Mouse (Mus musculus) midbrain, embryonic 11.5 days (tissue): Measurements from ENCODE around the gene Olfr1209. TPM values are rescaled to one million over a fixed set of nuclear protein-coding genes. Genes with fewer than 3 reads are reported as not detected.

Experiments
- ATAC-seq: fragments of 200-750 bp; cut with Nextera tagmentation; 2 replicates; pipeline ENCODE4 v1.8.0; 2017; ENCODE audit warnings: moderate TSS enrichment, moderate library complexity; ENCODE audit not compliant: low FRiP score
- DNase-seq: peaks from one replicate; pipeline ENCODE4 v3.0.0; 2015; ENCODE audit warnings: low spot score; ENCODE audit errors: missing footprints
- H3K27ac ChIP-seq: fragments of 300-500 bp; sonication (generic); 2 replicates; pipeline ENCODE4 v1.5.1; 2014; ENCODE audit warnings: low read depth, low read length
- H3K27me3 ChIP-seq: fragments of 300-500 bp; sonication (generic); 2 replicates; pipeline ENCODE4 v1.6.1; 2014; ENCODE audit warnings: mild to moderate bottlenecking, low read length, moderate library complexity, mixed read lengths; ENCODE audit not compliant: control insufficient read depth, insufficient read depth
- H3K36me3 ChIP-seq: fragments of 300-500 bp; sonication (generic); 2 replicates; pipeline ENCODE4 v1.6.1; 2014; ENCODE audit warnings: mild to moderate bottlenecking, low read length, moderate library complexity, mixed read lengths; ENCODE audit not compliant: control insufficient read depth, insufficient read depth
- H3K4me1 ChIP-seq: fragments of 300-500 bp; sonication (generic); 2 replicates; pipeline ENCODE4 v1.6.1; 2014; ENCODE audit warnings: low read length; ENCODE audit not compliant: control insufficient read depth, insufficient read depth
- H3K4me2 ChIP-seq: fragments of 300-500 bp; sonication (generic); 2 replicates; pipeline ENCODE4 v1.6.1; 2014; ENCODE audit warnings: mild to moderate bottlenecking, moderate library complexity
- H3K4me3 ChIP-seq: fragments of 300-500 bp; sonication (generic); 2 replicates; pipeline ENCODE4 v1.5.1; 2014; ENCODE audit warnings: low read depth, low read length
- H3K9ac ChIP-seq: fragments of 300-500 bp; sonication (generic); 2 replicates; pipeline ENCODE4 v1.6.1; 2014; ENCODE audit warnings: low read length
- H3K9me3 ChIP-seq: fragments of 300-500 bp; sonication (generic); 2 replicates; pipeline ENCODE4 v1.6.1; 2016; ENCODE audit warnings: low read length; ENCODE audit not compliant: control insufficient read depth
- WGBS: fragments of 180-500 bp; shearing (Covaris S2); extraction: QIAGEN DNeasy Blood & Tissue Kit; methylation state at CpG from one replicate; pipeline ENCODE4 v1.1.7; 2014; 5-methylcytosine and 5-hydroxymethylcytosine counted together
- polyA plus RNA-seq: library from polyadenylated mRNA; unstranded; fragments of >200 nt; fragmentation: Nextera tagmentation; extraction: Ambion mirVana; gene quantifications from 2 replicates; pipeline ENCODE4 v1.2.1, GENCODE M21; 2014

Gene Olfr1209
- not detected in 2 replicates for polyA plus RNA-seq

GRCm38 (mm10) chr2:88915057-88915456, at the start of gene Olfr1209:
Gene Olfr1209, minus strand, starts transcription at chr2:88915157.
- DNase-seq = no peak
- no peaks in the 10 kb centered on the region for H3K9me3 ChIP-seq

GRCm38 (mm10) chr2:88953669-88954068, 38.7 kb upstream of the Olfr1209 start, which contains the start of gene Olfr1212:
Gene Olfr1212, plus strand, starts transcription at chr2:88953969.
- no peaks in the 10 kb centered on the region for H3K27me3 ChIP-seq
- no peak within 1 kb of the TSS for H3K27ac ChIP-seq
- H3K4me1 ChIP-seq = no peaks in the 10 kb centered on the region
- H3K36me3 ChIP-seq = no peaks in the 10 kb centered on the region
- no peak for DNase-seq
- no peak within 1 kb of the TSS for H3K9ac ChIP-seq
- H3K4me2 ChIP-seq = no peak within 1 kb of the TSS
- H3K4me3 ChIP-seq = no peak within 1 kb of the TSS
- H3K9me3 ChIP-seq = no peaks in the 10 kb centered on the region
- ATAC-seq = no peak

More at GRCm38 (mm10) chr2:88915057-88915456, at the start of gene Olfr1209:
- Histone ChIP-seq H3K4me2 (no peak within 1 kb of the TSS), H3K27ac (no peak within 1 kb of the TSS), H3K36me3 (no peaks in the 10 kb centered on the region), H3K4me1 (no peaks in the 10 kb centered on the region), H3K27me3 (no peaks in the 10 kb centered on the region), H3K9ac (no peak within 1 kb of the TSS), H3K4me3 (no peak within 1 kb of the TSS)
- no peak for ATAC-seq
- 85% methylated on average over 3 of the region's 3 CpGs for WGBS

GRCm38 (mm10) chr2:88938011-88938410, 23.1 kb upstream of the Olfr1209 start, which contains the start of gene Olfr1211:
Gene Olfr1211, minus strand, starts transcription at chr2:88938111.
- Histone ChIP-seq H3K27me3 (no peaks in the 10 kb centered on the region), H3K4me2 (no peak within 1 kb of the TSS), H3K4me3 (no peak within 1 kb of the TSS), H3K9ac (no peak within 1 kb of the TSS), H3K4me1 (no peaks in the 10 kb centered on the region), H3K27ac (no peak within 1 kb of the TSS), H3K36me3 (no peaks in the 10 kb centered on the region), H3K9me3 (no peaks in the 10 kb centered on the region)
- no peak for DNase-seq
- no peak for ATAC-seq
- WGBS = 87% methylated on average over 1 of the region's 1 CpGs

GRCm38 (mm10) chr2:88902211-88902610, 12.7 kb downstream of the Olfr1209 start, which contains the start of gene Olfr1208:
Gene Olfr1208, minus strand, starts transcription at chr2:88902311.
- no peak within 1 kb of the TSS for H3K4me3 ChIP-seq
- H3K4me1 ChIP-seq = no peaks in the 10 kb centered on the region
- H3K36me3 ChIP-seq = no peaks in the 10 kb centered on the region
- ATAC-seq = no peak
- H3K4me2 ChIP-seq = no peak within 1 kb of the TSS
- no peaks in the 10 kb centered on the region for H3K27me3 ChIP-seq
- no peak within 1 kb of the TSS for H3K9ac ChIP-seq
- no peak for DNase-seq
- H3K9me3 ChIP-seq = no peaks in the 10 kb centered on the region
- no peak within 1 kb of the TSS for H3K27ac ChIP-seq

- H3K4me3 ChIP-seq = no peak within 1 kb of the TSS
- 85% methylated on average over 2 of the region's 2 CpGs for WGBS
- no peak within 1 kb of the TSS for H3K4me2 ChIP-seq
- H3K9me3 ChIP-seq = no peaks in the 10 kb centered on the region
- no peaks in the 10 kb centered on the region for H3K4me1 ChIP-seq
- H3K9ac ChIP-seq = no peak within 1 kb of the TSS
- H3K27me3 ChIP-seq = no peaks in the 10 kb centered on the region
- no peaks in the 10 kb centered on the region for H3K36me3 ChIP-seq
- no peak within 1 kb of the TSS for H3K27ac ChIP-seq
- DNase-seq (no peak), ATAC-seq (no peak)
Observed at GRCm38 (mm10) chr2:88862931-88863330, 52.0 kb downstream of the Olfr1209 start, which contains the start of gene Olfr1206. Gene Olfr1206, plus strand, starts transcription at chr2:88863231.

Other genes starting within 250 kb of the Olfr1209 start
- gene Olfr1193, start 239.5 kb downstream of the Olfr1209 start, polyA plus RNA-seq = not detected in 2 replicates
- gene Olfr1195, start 226.0 kb downstream of the Olfr1209 start, polyA plus RNA-seq = not detected in 2 replicates
- gene Olfr1196, start 210.6 kb downstream of the Olfr1209 start, polyA plus RNA-seq = not detected in 2 replicates
- gene Olfr1197, start 182.8 kb downstream of the Olfr1209 start, polyA plus RNA-seq = not detected in 2 replicates
- not detected in 2 replicates for gene Olfr1198, start 163.8 kb downstream of the Olfr1209 start, polyA plus RNA-seq
- not detected in 2 replicates for gene Olfr1199, start 154.7 kb downstream of the Olfr1209 start, polyA plus RNA-seq
- gene Olfr1200, start 144.7 kb downstream of the Olfr1209 start, polyA plus RNA-seq = not detected in 2 replicates
- gene Olfr1201, start 122.1 kb downstream of the Olfr1209 start, polyA plus RNA-seq = not detected in 2 replicates
- gene Olfr1202, start 100.7 kb downstream of the Olfr1209 start, polyA plus RNA-seq = not detected in 2 replicates
- not detected in 2 replicates for gene Olfr1205, start 85.4 kb downstream of the Olfr1209 start, polyA plus RNA-seq
- gene Olfr1204, start 65.9 kb downstream of the Olfr1209 start, polyA plus RNA-seq = not detected in 2 replicates
- gene Olfr1206, start 51.9 kb downstream of the Olfr1209 start, polyA plus RNA-seq = not detected in 2 replicates
- not detected in 2 replicates for gene Olfr1208, start 12.8 kb downstream of the Olfr1209 start, polyA plus RNA-seq
- not detected in 2 replicates for gene Olfr1211, start 23.0 kb upstream of the Olfr1209 start, polyA plus RNA-seq
- not detected in 2 replicates for gene Olfr1212, start 38.8 kb upstream of the Olfr1209 start, polyA plus RNA-seq
- not detected in 2 replicates for gene Gm13762, start 65.1 kb upstream of the Olfr1209 start, polyA plus RNA-seq
- not detected in 2 replicates for gene Olfr1214, start 77.5 kb upstream of the Olfr1209 start, polyA plus RNA-seq
- not detected in 2 replicates for gene Olfr1215, start 91.8 kb upstream of the Olfr1209 start, polyA plus RNA-seq
- gene Olfr1216, start 103.2 kb upstream of the Olfr1209 start, polyA plus RNA-seq = not detected in 2 replicates
- gene Olfr1217, start 116.9 kb upstream of the Olfr1209 start, polyA plus RNA-seq = not detected in 2 replicates
- not detected in 2 replicates for gene Olfr1218, start 146.0 kb upstream of the Olfr1209 start, polyA plus RNA-seq
- gene Olfr1219, start 168.4 kb upstream of the Olfr1209 start, polyA plus RNA-seq = not detected in 2 replicates
- gene Olfr1220, start 191.7 kb upstream of the Olfr1209 start, polyA plus RNA-seq = not detected in 2 replicates
- gene Olfr1221, start 202.1 kb upstream of the Olfr1209 start, polyA plus RNA-seq = not detected in 2 replicates
- not detected in 2 replicates for gene Olfr1222, start 217.9 kb upstream of the Olfr1209 start, polyA plus RNA-seq
- gene Olfr1223, start 236.4 kb upstream of the Olfr1209 start, polyA plus RNA-seq = not detected in 2 replicates
- not detected in 2 replicates for gene Olfr1224-ps1, start 248.9 kb upstream of the Olfr1209 start, polyA plus RNA-seq